Mouse (Mus musculus) lung, postnatal 0 days (tissue): Measurements from ENCODE around the gene Cic. TPM values are rescaled to one million over a fixed set of nuclear protein-coding genes. Genes with fewer than 3 reads are reported as not detected.

Source experiments
- ATAC-seq: fragments of 200-750 bp; cut with Nextera tagmentation; 2 replicates; pipeline ENCODE4 v1.8.0; 2017; ENCODE audit warnings: moderate library complexity
- DNase-seq: peaks from one replicate; pipeline ENCODE4 v3.0.0-alpha.2; 2016; ENCODE audit warnings: low spot score
- H3K27ac ChIP-seq: fragments of 300-500 bp; sonication (generic); 2 replicates; pipeline ENCODE4 v1.5.1; 2014; ENCODE audit warnings: antibody characterized with exemption, mild to moderate bottlenecking, low read length, mixed read lengths
- H3K27me3 ChIP-seq: fragments of 300-500 bp; sonication (generic); replicated peaks from 2 replicates; pipeline ENCODE4 v1.6.1; 2014; ENCODE audit warnings: low read length, mixed read lengths; ENCODE audit not compliant: insufficient read depth
- H3K36me3 ChIP-seq: fragments of 300-500 bp; sonication (generic); 2 replicates; pipeline ENCODE4 v1.6.1; 2014; ENCODE audit warnings: low read length, mixed read lengths; ENCODE audit not compliant: insufficient read depth
- H3K4me1 ChIP-seq: fragments of 300-500 bp; sonication (generic); 2 replicates; pipeline ENCODE4 v1.6.1; 2014; ENCODE audit warnings: antibody characterized with exemption, low read depth, low read length, mixed read lengths; ENCODE audit not compliant: insufficient read depth
- H3K4me2 ChIP-seq: fragments of 300-500 bp; sonication (generic); replicated peaks from 2 replicates; pipeline ENCODE4 v1.6.1; 2014; ENCODE audit warnings: low read depth, mild to moderate bottlenecking, low read length, moderate library complexity, mixed read lengths
- H3K4me3 ChIP-seq: fragments of 300-500 bp; sonication (generic); 2 replicates; pipeline ENCODE4 v1.5.1; 2014; ENCODE audit warnings: low read depth, low read length
- H3K9ac ChIP-seq: fragments of 300-500 bp; sonication (generic); replicated peaks from 2 replicates; pipeline ENCODE4 v1.6.1; 2014; ENCODE audit warnings: low read depth, mild to moderate bottlenecking
- H3K9me3 ChIP-seq: fragments of 300-500 bp; sonication (generic); 2 replicates; pipeline ENCODE4 v1.6.1; 2016; ENCODE audit warnings: low read length, mixed read lengths
- CTCF ChIP-seq: IDR thresholded peaks from 2 replicates; pipeline ENCODE4 v1.5.1; 2016; ENCODE audit warnings: antibody characterized with exemption, mild to moderate bottlenecking
- EP300 ChIP-seq: IDR thresholded peaks from 2 replicates; pipeline ENCODE4 v1.6.1; 2016; ENCODE audit warnings: antibody characterized with exemption, mild to moderate bottlenecking, control low read depth
- WGBS: fragments of 180-500 bp; shearing (Covaris S2); extraction: QIAGEN DNeasy Blood & Tissue Kit; methylation state at CpG from one replicate; pipeline ENCODE4 v1.1.7; 2014; 5-methylcytosine and 5-hydroxymethylcytosine counted together
- polyA plus RNA-seq: library from polyadenylated mRNA; unstranded; fragments of >200 nt; fragmentation: Nextera tagmentation; extraction: Ambion mirVana; gene quantifications from 2 replicates; pipeline ENCODE4 v1.2.1, GENCODE M21; 2015

The Cic gene
- polyA plus RNA-seq, 1 experiment from 2014 or later = 26.5 TPM

- Histone ChIP-seq H3K9ac (no peak overlapping the region), H3K27me3 (no peaks in the 10 kb centered on the region), H3K27ac (no peak overlapping the region), H3K4me2 (no peak overlapping the region), H3K9me3 (no peaks in the 10 kb centered on the region), H3K4me3 (no peak overlapping the region), H3K36me3 (peaks cover 23% of the 10 kb centered on the region), H3K4me1 (peaks cover 7% of the 10 kb centered on the region)
- 86% methylated on average over 2 of the region's 2 CpGs for WGBS
- no peak for TF ChIP-seq CTCF
- TF ChIP-seq EP300 = no peak
- ATAC-seq (no peak), DNase-seq (no peak)
Measured at GRCm38 (mm10) chr7:25233061-25233460, 34.4 kb upstream of the Cic start.

- WGBS = 85% methylated on average over 5 of the region's 5 CpGs
- Histone ChIP-seq H3K9ac (no peak overlapping the region), H3K4me2 (no peak overlapping the region), H3K36me3 (peaks cover 5% of the 10 kb centered on the region), H3K27ac (no peak overlapping the region), H3K4me1 (peaks cover 7% of the 10 kb centered on the region), H3K27me3 (no peaks in the 10 kb centered on the region), H3K4me3 (no peak overlapping the region), H3K9me3 (no peaks in the 10 kb centered on the region)
- DNase-seq = no peak
- no peak for ATAC-seq
- TF ChIP-seq CTCF (no peak), EP300 (no peak)
Measured at GRCm38 (mm10) chr7:25235526-25235925, 32.0 kb upstream of the Cic start.

GRCm38 (mm10) chr7:25237249-25238014, 30.1 kb upstream of the Cic start, which contains the start of gene Gsk3a:
TSS of gene Gsk3a (minus strand) at chr7:25237851.
- H3K4me2 ChIP-seq = peak within 1 kb of the TSS; percentile 75
- H3K9ac ChIP-seq = peak within 1 kb of the TSS; percentile 97
- H3K27ac ChIP-seq = peak within 1 kb of the TSS; percentile 82
- under 1% methylated on average over 42 of the region's 76 CpGs for WGBS
- H3K27me3 ChIP-seq = no peaks in the 10 kb centered on the region
- H3K4me1 ChIP-seq = peaks cover 7% of the 10 kb centered on the region
- H3K9me3 ChIP-seq = no peaks in the 10 kb centered on the region
- H3K4me3 ChIP-seq = peak within 1 kb of the TSS; percentile 98
- TF ChIP-seq EP300 = no peak
- no peak for TF ChIP-seq CTCF
- ATAC-seq = peak; percentile 87
- no peaks in the 10 kb centered on the region; the same call in 1 of the 2 replicates for H3K36me3 ChIP-seq
- peak; percentile 98 for DNase-seq

- under 1% methylated on average over 23 of the region's 23 CpGs for WGBS
- ATAC-seq = peak; percentile 89
Measured at GRCm38 (mm10) chr7:25238015-25238706, 29.3 kb upstream of the Cic start.

GRCm38 (mm10) chr7:25238829-25239623, 28.5 kb upstream of the Cic start:
- H3K9ac ChIP-seq = no peak overlapping the region
- H3K4me2 ChIP-seq = peak overlapping the region; percentile 75
- H3K9me3 ChIP-seq = no peaks in the 10 kb centered on the region
- TF ChIP-seq CTCF = peak; percentile 88
- no peak for TF ChIP-seq EP300
- no peaks in the 10 kb centered on the region for H3K36me3 ChIP-seq
- peak overlapping the region; percentile 82 for H3K27ac ChIP-seq
- ATAC-seq = peak; percentile 52
- H3K4me1 ChIP-seq = peaks cover 7% of the 10 kb centered on the region
- peak; percentile 98 for DNase-seq
- 2% methylated on average over 30 of the region's 30 CpGs for WGBS
- H3K27me3 ChIP-seq = no peaks in the 10 kb centered on the region
- peak overlapping the region; percentile 98 for H3K4me3 ChIP-seq

More at GRCm38 (mm10) chr7:25238015-25238706, 29.3 kb upstream of the Cic start:
- DNase-seq = peak; percentile 99
- peaks cover 7% of the 10 kb centered on the region for H3K4me1 ChIP-seq
- H3K9me3 ChIP-seq = no peaks in the 10 kb centered on the region
- H3K4me3 ChIP-seq = peak overlapping the region; percentile 98
- no peak overlapping the region for H3K9ac ChIP-seq
- peak; percentile 65 for TF ChIP-seq EP300
- TF ChIP-seq CTCF = no peak
- no peaks in the 10 kb centered on the region for H3K36me3 ChIP-seq
- H3K27ac ChIP-seq = peak overlapping the region; percentile 82
- H3K27me3 ChIP-seq = no peaks in the 10 kb centered on the region
- peak overlapping the region; percentile 75 for H3K4me2 ChIP-seq

GRCm38 (mm10) chr7:25240631-25241030, 26.9 kb upstream of the Cic start:
- H3K27me3 ChIP-seq = no peaks in the 10 kb centered on the region
- no peak for TF ChIP-seq CTCF
- no peak for TF ChIP-seq EP300
- no peak overlapping the region for H3K4me2 ChIP-seq
- WGBS = 61% methylated on average over 7 of the region's 7 CpGs
- peaks cover 4% of the 10 kb centered on the region for H3K36me3 ChIP-seq
- no peaks in the 10 kb centered on the region for H3K9me3 ChIP-seq
- peaks cover 4% of the 10 kb centered on the region for H3K4me1 ChIP-seq
- ATAC-seq (no peak), DNase-seq (no peak)
- H3K9ac ChIP-seq = no peak overlapping the region
- no peak overlapping the region for H3K27ac ChIP-seq
- H3K4me3 ChIP-seq = no peak overlapping the region
